Comparison of ENCODE assay signal across 20 mouse cellular contexts in genomic region chr16:24160705-24161285, GRCm38 (mm10).
DNase-seq lines count a peak whose midpoint lies in the region; ATAC-seq and TF ChIP-seq lines count a peak whose summit lies in the region.
"Had no signal": no experiment of that assay in that cellular context is flagged by ENCODE, and none has a peak within 500 bp of the region (broad histone marks: within the 10 kb centered on the region; RNA-seq: fewer than 3 reads in every experiment).

No protein-coding gene starts in this region.

- no peak for TF ChIP-seq CTCF in kidney, adult 2 months (conservative IDR thresholded peaks at IDR 0.05; ENCODE audit: insufficient read depth, insufficient read length, low read depth, low read length)

- no peak overlapping the region for H3K27ac ChIP-seq in kidney, adult 2 months (ENCODE audit: insufficient read depth, low read depth, low read length)
- no peak overlapping the region for H3K27ac ChIP-seq in embryonic facial prominence, embryonic 10.5 days (replicated peaks)
- H3K27ac ChIP-seq: forebrain, embryonic 15.5 days; hindbrain, postnatal 0 days; liver, embryonic 15.5 days had no signal

- H3K27me3 ChIP-seq in kidney, adult 2 months (replicated peaks; ENCODE audit: control insufficient read depth, insufficient read depth, low read length): no peaks in the 10 kb centered on the region
- no peaks in the 10 kb centered on the region for H3K27me3 ChIP-seq in embryonic facial prominence, embryonic 10.5 days (replicated peaks; ENCODE audit: low read depth, poor library complexity, severe bottlenecking)
- H3K27me3 ChIP-seq: forebrain, embryonic 15.5 days; heart, embryonic 12.5 days; liver, embryonic 15.5 days had no signal

- no peak overlapping the region for H3K4me3 ChIP-seq in kidney, adult 2 months (ENCODE audit: insufficient read depth, low read depth, low read length)
- H3K4me3 ChIP-seq in embryonic facial prominence, embryonic 10.5 days: no peak overlapping the region
- H3K4me3 ChIP-seq: forebrain, embryonic 15.5 days; heart, embryonic 12.5 days; liver, embryonic 15.5 days had no signal

- WGBS in kidney, adult 2 months: 53% methylated on average over 5 of the region's 5 CpGs
- 88% methylated on average over 5 of the region's 5 CpGs for WGBS in embryonic facial prominence, embryonic 10.5 days

- H3K9me3 ChIP-seq in embryonic facial prominence, embryonic 10.5 days: no peaks in the 10 kb centered on the region
- H3K9me3 ChIP-seq: forebrain, embryonic 15.5 days; heart, embryonic 12.5 days; liver, embryonic 15.5 days had no signal

- H3K4me1 ChIP-seq in kidney, adult 2 months (ENCODE audit: control insufficient read depth, insufficient read depth, low read length): 0 out of 2 replicates have a peak, but pooled peaks cover 2% of the 10 kb centered on the region
- peaks cover 6% of the 10 kb centered on the region for H3K4me1 ChIP-seq in embryonic facial prominence, embryonic 10.5 days
- H3K4me1 ChIP-seq: forebrain, embryonic 15.5 days had no signal

- no peak for TF ChIP-seq POLR2A in kidney, adult 2 months (IDR thresholded peaks at IDR 0.05; ENCODE audit: low read depth, low read length)

- H3K36me3 ChIP-seq in kidney, adult 2 months (ENCODE audit: control insufficient read depth, insufficient read depth, low read length): no peaks in the 10 kb centered on the region
- H3K36me3 ChIP-seq in embryonic facial prominence, embryonic 10.5 days (replicated peaks): no peaks in the 10 kb centered on the region
- H3K36me3 ChIP-seq: forebrain, embryonic 15.5 days; heart, embryonic 12.5 days; liver, embryonic 15.5 days had no signal

- peak; percentile 11 for DNase-seq in kidney, adult 2 months
- DNase-seq in kidney, postnatal 25 days: no peak
- peak; percentile 71 for DNase-seq in CD4-positive, CD25-positive, alpha-beta regulatory T cell, adult 2 months (ENCODE audit: low read depth, low spot score)
- peak; percentile 63 for DNase-seq in adipocyte (ENCODE audit: low spot score)
- peak; percentile 50 to 60 for DNase-seq in thymus, postnatal 10 days (ENCODE audit: low spot score in 2 of 2)
- no peak for DNase-seq in lung, postnatal 14 days
- DNase-seq in embryonic facial prominence, embryonic 10.5 days (ENCODE audit: low spot score): no peak
- DNase-seq: cerebellum, adult 8-10 months; gastrocnemius, postnatal 14 days; heart, adult 18-20 months; heart, postnatal 10 days; kidney, adult 11 months; layer of hippocampus, adult 9-11 months; lung, postnatal 10 days; right cerebral cortex, postnatal 14 days had no signal

- ATAC-seq in cerebellum, adult (ENCODE audit: insufficient number of reproducible peaks, low FRiP score, low TSS enrichment): no peak
- ATAC-seq: forebrain, embryonic 15.5 days; hindbrain, postnatal 0 days had no signal

Comparison
In these comparisons a context has a peak if more than half of its experiments do, and no peak if none do; other contexts are left out.
1. DNase-seq: peak in kidney, adult 2 months (single experiment), CD4-positive, CD25-positive, alpha-beta regulatory T cell, adult 2 months (single experiment), adipocyte (single experiment) and thymus, postnatal 10 days (2 of 2); none in kidney, postnatal 25 days (0 of 2), lung, postnatal 14 days (single experiment) and embryonic facial prominence, embryonic 10.5 days (single experiment).